Mouse (Mus musculus) heart, adult 2 months (tissue): ENCODE data around the gene Rnf130. TPM values are rescaled to one million over a fixed set of nuclear protein-coding genes. Genes with fewer than 3 reads are reported as not detected.

Experiments used
- DNase-seq, 2 experiments: peaks; one replicate each; pipeline ENCODE4 v3.0.0; 2021
- H3K27ac ChIP-seq: fragments of 200-600 bp; 2 replicates; pipeline ENCODE4 v1.8.1; 2022
- H3K27me3 ChIP-seq: fragments of 200-500 bp; 2 replicates; pipeline ENCODE4 v1.6.1; 2012; ENCODE audit warnings: mild to moderate bottlenecking, low read length, inconsistent platforms, mixed read lengths; ENCODE audit not compliant: control insufficient read depth, insufficient read depth
- H3K36me3 ChIP-seq: fragments of 200-500 bp; 2 replicates; pipeline ENCODE4 v1.6.1; 2012; ENCODE audit warnings: low read length, inconsistent platforms; ENCODE audit not compliant: control insufficient read depth, insufficient read depth
- H3K4me1 ChIP-seq: fragments of 200-500 bp; 2 replicates; pipeline ENCODE4 v1.6.1; 2011; ENCODE audit warnings: low read length; ENCODE audit not compliant: control insufficient read depth, insufficient read depth
- H3K4me3 ChIP-seq: fragments of 200-600 bp; 2 replicates; pipeline ENCODE4 v1.8.1; 2022
- H3K79me2 ChIP-seq: fragments of 200-500 bp; replicated peaks from 2 replicates; pipeline ENCODE4 v1.6.1; 2012; ENCODE audit warnings: mild to moderate bottlenecking, inconsistent platforms, low read length, moderate library complexity, mixed read lengths; ENCODE audit not compliant: control insufficient read depth, insufficient read depth
- H3K9ac ChIP-seq: fragments of 200-500 bp; 2 replicates; pipeline ENCODE4 v1.6.1; 2012; ENCODE audit warnings: low read depth, mild to moderate bottlenecking, control low read depth, inconsistent platforms, low read length, mixed read lengths
- CTCF ChIP-seq: fragments of 200-600 bp; IDR thresholded peaks from 2 replicates; pipeline ENCODE4 v1.8.1; 2022; ENCODE audit warnings: antibody characterized with exemption, mild to moderate bottlenecking, moderate library complexity
- EP300 ChIP-seq: fragments of 200-500 bp; IDR thresholded peaks from 2 replicates; pipeline ENCODE4 v1.6.1; 2011; ENCODE audit warnings: low read depth, low read length, control low read depth; ENCODE audit not compliant: insufficient read depth
- POLR2A ChIP-seq: fragments of 200-500 bp; IDR thresholded peaks from 2 replicates; pipeline ENCODE4 v1.6.1; 2011; ENCODE audit warnings: mild to moderate bottlenecking, low read depth, low read length, control low read depth; ENCODE audit not compliant: insufficient read depth
- WGBS: fragments of 180-500 bp; shearing (Covaris S2); methylation state at CpG from one replicate; pipeline ENCODE4 v1.1.7; 2018; 5-methylcytosine and 5-hydroxymethylcytosine counted together
- intact Hi-C: fragments of 180-260 bp; cut with DNase I; formaldehyde crosslinking; loops from one replicate; pipeline ENCODE4 v1.15.1; 2025
- polyA plus RNA-seq: library from polyadenylated mRNA; depleted of rRNA; stranded (reverse); fragments of >200 nt; gene quantifications from 2 replicates; pipeline ENCODE4 v1.2.3, GENCODE M21; 2012
- total RNA-seq, 2 experiments: library from RNA; stranded (reverse); gene quantifications; 2 replicates each; pipeline ENCODE4 v1.2.3; 2021

Rnf130 gene
- total and polyA plus RNA-seq, 3 experiments: 26.6 to 53.2 (median 49.5) TPM

DNA sequence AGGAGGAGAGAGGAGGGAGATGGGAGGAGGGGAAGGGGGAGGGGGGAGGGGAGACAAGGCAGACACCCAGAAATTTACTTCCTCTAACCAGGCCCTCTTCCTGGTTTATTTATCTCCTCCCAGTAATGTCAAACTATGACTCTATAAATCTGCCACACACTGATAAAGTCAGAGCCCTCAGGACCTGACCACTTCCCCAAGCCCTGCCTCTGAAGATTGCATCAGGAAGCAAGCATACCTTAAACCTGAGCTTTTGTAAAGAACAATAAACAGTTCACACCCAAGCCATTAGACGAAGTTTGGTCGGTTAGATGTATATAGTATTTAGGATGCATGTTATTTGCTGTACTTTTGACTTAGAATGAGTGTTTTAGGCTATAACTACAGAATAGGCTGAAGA lies 30.6 kb upstream of the Rnf130 start:
- H3K9ac ChIP-seq: no peak overlapping the region
- no peak overlapping the region for H3K4me3 ChIP-seq
- intact Hi-C loops: no loop called here
- H3K36me3 ChIP-seq: no peaks in the 10 kb centered on the region
- 69% methylated on average over 2 of the region's 2 CpGs for WGBS
- no peaks in the 10 kb centered on the region for H3K4me1 ChIP-seq
- H3K79me2 ChIP-seq: no peaks in the 10 kb centered on the region
- DNase-seq: no peak
- no peaks in the 10 kb centered on the region for H3K27me3 ChIP-seq
- no peak for TF ChIP-seq EP300
- no peak for TF ChIP-seq CTCF
- TF ChIP-seq POLR2A: no peak
- H3K27ac ChIP-seq: no peak overlapping the region

DNA sequence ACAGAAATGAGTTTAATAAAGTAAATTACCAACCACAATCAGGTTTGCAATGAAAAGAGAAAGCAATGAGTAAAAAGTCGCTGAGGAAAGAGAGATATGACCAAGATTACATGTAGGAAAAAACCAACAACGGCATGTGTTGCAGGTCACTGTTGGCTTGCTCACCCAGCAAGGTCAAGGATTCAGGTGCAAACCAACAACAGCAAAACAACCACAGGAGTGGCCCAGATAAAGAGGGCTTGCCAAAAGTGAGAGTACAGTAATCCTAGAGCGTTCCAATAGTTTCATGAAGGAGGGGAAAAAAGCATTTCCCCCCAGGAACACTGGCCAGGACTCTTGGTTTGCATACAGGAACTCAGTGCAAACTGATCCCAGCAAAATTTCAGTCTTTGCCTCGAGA lies 28.7 kb upstream of the Rnf130 start:
- WGBS: 58% methylated on average over 4 of the region's 4 CpGs
- Histone ChIP-seq H3K9ac (no peak overlapping the region), H3K4me3 (no peak overlapping the region), H3K4me1 (no peaks in the 10 kb centered on the region), H3K27me3 (no peaks in the 10 kb centered on the region), H3K79me2 (no peaks in the 10 kb centered on the region), H3K36me3 (no peaks in the 10 kb centered on the region), H3K27ac (no peak overlapping the region)
- DNase-seq: no peak
- intact Hi-C loops: no loop called here
- TF ChIP-seq POLR2A (no peak), CTCF (no peak), EP300 (no peak)

DNA sequence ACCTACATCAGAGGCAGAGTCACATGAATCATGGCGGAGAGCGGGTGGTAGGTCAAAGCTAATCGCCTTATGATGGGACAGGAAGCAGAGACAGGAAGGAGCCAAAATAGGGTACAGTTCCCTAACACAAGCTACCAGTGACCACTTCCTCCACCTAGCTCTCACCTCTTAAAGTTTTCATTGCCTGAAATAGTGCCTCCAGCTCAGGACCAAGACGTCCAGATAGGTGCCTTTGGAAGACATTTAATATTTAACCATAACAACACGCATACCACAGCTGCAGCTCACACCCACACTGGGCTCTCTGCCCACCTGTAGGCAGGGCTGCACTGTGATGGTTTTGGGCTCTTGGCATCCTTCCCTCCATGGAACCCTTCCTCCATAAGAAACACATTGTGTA lies 27.8 kb upstream of the Rnf130 start:
- H3K27ac ChIP-seq: no peak overlapping the region
- 41% methylated on average over 5 of the region's 5 CpGs for WGBS
- no peaks in the 10 kb centered on the region for H3K4me1 ChIP-seq
- intact Hi-C loops: no loop called here
- H3K9ac ChIP-seq: no peak overlapping the region
- H3K4me3 ChIP-seq: no peak overlapping the region
- no peaks in the 10 kb centered on the region for H3K79me2 ChIP-seq
- TF ChIP-seq CTCF: no peak
- no peak for TF ChIP-seq POLR2A
- TF ChIP-seq EP300: no peak
- no peaks in the 10 kb centered on the region for H3K36me3 ChIP-seq
- DNase-seq: no peak
- H3K27me3 ChIP-seq: no peaks in the 10 kb centered on the region

DNA sequence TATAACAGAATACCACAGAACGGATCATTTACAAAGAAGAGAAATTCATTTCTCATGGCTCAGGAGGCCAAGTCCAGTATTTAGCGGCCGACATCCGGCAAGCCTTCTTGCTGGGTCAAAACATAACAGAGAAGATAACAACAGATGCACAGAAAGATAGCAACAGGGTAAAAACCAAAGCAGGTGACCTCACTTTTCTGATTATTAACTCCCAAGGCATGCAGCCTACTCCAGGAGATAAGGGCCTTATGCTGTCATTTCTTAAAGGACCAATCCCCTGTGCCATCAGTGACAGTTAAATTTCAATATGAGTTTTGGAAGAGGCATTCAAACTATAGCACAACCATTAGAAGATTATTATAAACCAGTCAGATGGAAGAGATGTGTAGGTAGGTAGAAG lies 22.3 kb upstream of the Rnf130 start:
- H3K27me3 ChIP-seq: no peaks in the 10 kb centered on the region
- DNase-seq: no peak
- WGBS: 83% methylated on average over 4 of the region's 4 CpGs
- H3K4me3 ChIP-seq: no peak overlapping the region
- no peak overlapping the region for H3K27ac ChIP-seq
- TF ChIP-seq POLR2A: no peak
- no peak for TF ChIP-seq EP300
- no peak for TF ChIP-seq CTCF
- no peaks in the 10 kb centered on the region for H3K4me1 ChIP-seq
- H3K9ac ChIP-seq: no peak overlapping the region
- intact Hi-C loops: no loop called here
- no peaks in the 10 kb centered on the region for H3K36me3 ChIP-seq
- no peaks in the 10 kb centered on the region for H3K79me2 ChIP-seq

DNA sequence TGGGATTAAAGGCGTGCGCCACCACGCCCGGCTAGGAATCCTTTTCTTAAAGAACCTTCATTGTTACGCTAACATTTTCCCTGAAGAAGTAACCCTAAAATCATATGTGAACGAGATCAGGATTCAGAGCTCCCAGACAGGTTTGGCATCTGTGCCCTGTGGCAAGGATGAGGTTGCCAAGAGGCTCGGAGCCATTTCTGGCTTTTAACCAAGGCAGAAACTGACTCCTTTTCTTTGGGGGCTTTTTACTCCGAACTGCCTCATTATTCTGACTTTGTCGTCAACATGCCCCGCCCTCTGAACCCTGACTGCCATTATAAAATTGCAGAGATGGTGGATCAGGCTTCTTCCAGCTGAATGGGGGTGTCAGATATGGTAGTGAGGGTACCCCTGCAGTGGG lies 17.4 kb upstream of the Rnf130 start:
- intact Hi-C loops: no loop called here
- no peaks in the 10 kb centered on the region for H3K4me1 ChIP-seq
- no peaks in the 10 kb centered on the region for H3K27me3 ChIP-seq
- no peak overlapping the region for H3K4me3 ChIP-seq
- H3K9ac ChIP-seq: no peak overlapping the region
- H3K79me2 ChIP-seq: no peaks in the 10 kb centered on the region
- no peak overlapping the region for H3K27ac ChIP-seq
- no peak for DNase-seq
- TF ChIP-seq EP300: no peak
- no peak for TF ChIP-seq CTCF
- no peak for TF ChIP-seq POLR2A
- WGBS: 85% methylated on average over 10 of the region's 10 CpGs
- H3K36me3 ChIP-seq: no peaks in the 10 kb centered on the region

DNA sequence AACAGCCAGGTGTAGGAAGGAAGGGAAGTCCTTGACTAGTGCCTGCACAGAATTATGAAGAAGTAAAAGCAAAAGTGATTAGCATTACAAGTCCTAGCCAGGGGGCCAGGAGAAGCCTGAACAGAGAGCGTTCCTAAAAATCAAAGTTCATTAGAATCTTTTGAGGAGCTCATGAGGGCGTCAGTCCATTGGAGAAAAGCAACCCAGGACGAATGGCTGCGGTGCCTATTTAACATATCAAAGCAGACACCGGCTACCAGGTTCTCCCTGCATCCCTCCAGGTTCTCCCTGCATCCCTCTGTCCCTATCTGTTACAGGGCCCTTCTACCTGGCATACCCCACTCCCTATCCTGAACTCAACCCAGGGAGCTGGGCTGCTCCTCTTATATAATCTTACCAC lies 16.9 kb upstream of the Rnf130 start:
- TF ChIP-seq CTCF (no peak), EP300 (no peak), POLR2A (no peak)
- Histone ChIP-seq H3K4me3 (no peak overlapping the region), H3K27ac (no peak overlapping the region), H3K4me1 (no peaks in the 10 kb centered on the region), H3K36me3 (no peaks in the 10 kb centered on the region), H3K9ac (no peak overlapping the region), H3K79me2 (no peaks in the 10 kb centered on the region), H3K27me3 (no peaks in the 10 kb centered on the region)
- intact Hi-C loops: no loop called here
- 60% methylated on average over 5 of the region's 5 CpGs for WGBS
- DNase-seq: no peak

DNA sequence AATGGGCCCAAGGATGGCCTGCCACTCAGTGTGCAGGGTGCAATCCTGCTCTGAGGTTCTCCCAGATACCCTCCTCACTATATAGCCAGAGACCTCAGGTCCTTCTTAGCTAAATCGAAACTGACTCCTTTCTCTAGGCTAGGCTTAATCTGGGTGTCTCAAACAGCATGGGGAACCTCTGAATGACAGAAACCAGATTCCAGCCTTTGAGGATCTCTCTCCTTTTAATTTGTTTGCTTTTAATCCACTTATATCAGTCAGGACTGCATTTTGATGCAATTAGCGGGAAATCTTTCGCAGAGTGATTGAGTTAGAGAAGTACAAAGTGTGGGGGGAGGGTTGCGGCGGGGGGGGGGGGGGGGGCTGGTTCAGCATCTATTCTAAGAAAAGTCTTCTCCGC lies 12.1 kb upstream of the Rnf130 start:
- DNase-seq: no peak
- Histone ChIP-seq H3K4me3 (no peak overlapping the region), H3K79me2 (no peaks in the 10 kb centered on the region), H3K27me3 (no peaks in the 10 kb centered on the region), H3K27ac (no peak overlapping the region), H3K36me3 (no peaks in the 10 kb centered on the region), H3K9ac (no peak overlapping the region), H3K4me1 (no peaks in the 10 kb centered on the region; the same call in 1 of the 2 replicates)
- 90% methylated on average over 6 of the region's 6 CpGs for WGBS
- intact Hi-C loops: no loop called here
- TF ChIP-seq CTCF: no peak
- TF ChIP-seq POLR2A: no peak
- TF ChIP-seq EP300: no peak
